Mouse (Mus musculus) limb, embryonic 14.5 days (tissue): Measurements from ENCODE around the gene Mcoln2. TPM values are rescaled to one million over a fixed set of nuclear protein-coding genes. Genes with fewer than 3 reads are reported as not detected.

Source experiments
- ATAC-seq: fragments of 200-750 bp; cut with Nextera tagmentation; 2 replicates; pipeline ENCODE4 v1.8.0; 2017; ENCODE audit warnings: low read depth, moderate number of reproducible peaks, moderate TSS enrichment; ENCODE audit not compliant: low FRiP score
- DNase-seq: peaks from one replicate; pipeline ENCODE4 v3.0.0-alpha.2; 2015; ENCODE audit warnings: low spot score
- H3K27ac ChIP-seq: fragments of 300-500 bp; sonication (generic); replicated peaks from 2 replicates; pipeline ENCODE4 v1.5.1; 2014; ENCODE audit warnings: low read depth, mild to moderate bottlenecking, low read length, moderate library complexity, mixed read lengths
- H3K27me3 ChIP-seq: fragments of 300-500 bp; sonication (generic); 2 replicates; pipeline ENCODE4 v1.6.1; 2014; ENCODE audit warnings: low read length, mixed read lengths; ENCODE audit not compliant: control insufficient read depth, insufficient read depth
- H3K36me3 ChIP-seq: fragments of 300-500 bp; sonication (generic); 2 replicates; pipeline ENCODE4 v1.6.1; 2014; ENCODE audit warnings: mild to moderate bottlenecking, low read length, moderate library complexity, mixed read lengths; ENCODE audit not compliant: control insufficient read depth, insufficient read depth
- H3K4me1 ChIP-seq: fragments of 300-500 bp; sonication (generic); 2 replicates; pipeline ENCODE4 v1.6.1; 2014; ENCODE audit warnings: antibody characterized with exemption, low read length, mixed read lengths; ENCODE audit not compliant: control insufficient read depth, insufficient read depth
- H3K4me2 ChIP-seq: fragments of 300-500 bp; sonication (generic); replicated peaks from 2 replicates; pipeline ENCODE4 v1.6.1; 2014; ENCODE audit warnings: low read depth, mild to moderate bottlenecking, low read length, moderate library complexity; ENCODE audit not compliant: severe bottlenecking
- H3K4me3 ChIP-seq: fragments of 300-500 bp; sonication (generic); replicated peaks from 2 replicates; pipeline ENCODE4 v1.5.1; 2014; ENCODE audit warnings: low read length
- H3K9ac ChIP-seq: fragments of 300-500 bp; sonication (generic); 2 replicates; pipeline ENCODE4 v1.6.1; 2014; ENCODE audit warnings: mild to moderate bottlenecking, low read depth, low read length, moderate library complexity; ENCODE audit not compliant: severe bottlenecking
- H3K9me3 ChIP-seq: fragments of 300-500 bp; sonication (generic); 2 replicates; pipeline ENCODE4 v1.6.1; 2016; ENCODE audit warnings: low read length; ENCODE audit not compliant: control insufficient read depth
- POLR2A ChIP-seq: fragments of 200-500 bp; IDR thresholded peaks from 2 replicates; pipeline ENCODE4 v1.8.0; 2012; ENCODE audit warnings: inconsistent platforms, mild to moderate bottlenecking, moderate library complexity, borderline replicate concordance; ENCODE audit not compliant: insufficient read depth, insufficient read length; ENCODE audit errors: extremely low read depth
- WGBS: fragments of 180-500 bp; shearing (Covaris S2); extraction: QIAGEN DNeasy Blood & Tissue Kit; methylation state at CpG from one replicate; pipeline ENCODE4 v1.1.7; 2014; 5-methylcytosine and 5-hydroxymethylcytosine counted together
- polyA plus RNA-seq, 2 experiments: library from polyadenylated mRNA; depleted of rRNA in 1 of 2; stranded (reverse) in 1 of 2; unstranded in 1 of 2; fragments of >200 nt; fragmentation: Nextera tagmentation in 1 of 2; extraction: Ambion mirVana in 1 of 2; gene quantifications; 2 replicates each; pipeline versions ENCODE4 v1.2.1 to v1.2.3; 2012 to 2014

Mcoln2 gene
- polyA plus RNA-seq, 2 experiments: 2.0 to 3.6 TPM

- Histone ChIP-seq H3K27me3 (0 out of 2 replicates have a peak, but pooled peaks cover 4% of the 10 kb centered on the region), H3K36me3 (no peaks in the 10 kb centered on the region), H3K4me3 (no peak overlapping the region), H3K9ac (no peak overlapping the region), H3K4me2 (no peak overlapping the region), H3K4me1 (peaks cover 5% of the 10 kb centered on the region; the same call in 1 of the 2 replicates), H3K27ac (no peak overlapping the region), H3K9me3 (0 out of 2 replicates have a peak, but pooled peaks cover 4% of the 10 kb centered on the region)
- 59% methylated on average over 5 of the region's 5 CpGs for WGBS
- ATAC-seq (no peak), DNase-seq (no peak)
- no peak for TF ChIP-seq POLR2A
Observed at GRCm38 (mm10) chr3:146145501-146145900, 4.1 kb upstream of the Mcoln2 start.

GRCm38 (mm10) chr3:146146131-146146530, 3.5 kb upstream of the Mcoln2 start:
- H3K9ac ChIP-seq: no peak overlapping the region
- H3K27ac ChIP-seq: no peak overlapping the region
- no peaks in the 10 kb centered on the region for H3K36me3 ChIP-seq
- H3K9me3 ChIP-seq: 0 out of 2 replicates have a peak, but pooled peaks cover 4% of the 10 kb centered on the region
- H3K27me3 ChIP-seq: 0 out of 2 replicates have a peak, but pooled peaks cover 4% of the 10 kb centered on the region
- H3K4me2 ChIP-seq: no peak overlapping the region
- peaks cover 8% of the 10 kb centered on the region; the same call in 1 of the 2 replicates for H3K4me1 ChIP-seq
- no peak overlapping the region for H3K4me3 ChIP-seq
- TF ChIP-seq POLR2A: no peak
- WGBS: 67% methylated on average over 5 of the region's 5 CpGs
- ATAC-seq: no peak
- DNase-seq: no peak

- peaks cover 8% of the 10 kb centered on the region; the same call in 1 of the 2 replicates for H3K4me1 ChIP-seq
- peak; percentile 36; the same call in 1 of the 2 replicates for ATAC-seq
- H3K36me3 ChIP-seq: no peaks in the 10 kb centered on the region
- H3K4me3 ChIP-seq: peak overlapping the region; percentile 45
- peak overlapping the region; percentile 56 for H3K9ac ChIP-seq
- no peak overlapping the region for H3K27ac ChIP-seq
- DNase-seq: no peak
- H3K27me3 ChIP-seq: 0 out of 2 replicates have a peak, but pooled peaks cover 4% of the 10 kb centered on the region
- H3K4me2 ChIP-seq: peak overlapping the region; percentile 98
- TF ChIP-seq POLR2A: no peak
- WGBS: under 1% methylated on average over 21 of the region's 26 CpGs
- H3K9me3 ChIP-seq: 0 out of 2 replicates have a peak, but pooled peaks cover 4% of the 10 kb centered on the region
Observed at GRCm38 (mm10) chr3:146150058-146150400, 396 bp downstream of the Mcoln2 start.

GRCm38 (mm10) chr3:146150560-146150959, 927 bp downstream of the Mcoln2 start:
- H3K27me3 ChIP-seq: 0 out of 2 replicates have a peak, but pooled peaks cover 4% of the 10 kb centered on the region
- H3K36me3 ChIP-seq: no peaks in the 10 kb centered on the region
- H3K27ac ChIP-seq: no peak overlapping the region
- peak overlapping the region; percentile 56; the same call in 1 of the 2 replicates for H3K9ac ChIP-seq
- ATAC-seq (no peak), DNase-seq (peak; percentile 12)
- peak overlapping the region; percentile 45 for H3K4me3 ChIP-seq
- no peaks in the 10 kb centered on the region for H3K9me3 ChIP-seq
- TF ChIP-seq POLR2A: no peak
- peak overlapping the region; percentile 98 for H3K4me2 ChIP-seq
- WGBS: 15% methylated on average over 11 of the region's 11 CpGs
- H3K4me1 ChIP-seq: peaks cover 8% of the 10 kb centered on the region; the same call in 1 of the 2 replicates

- Histone ChIP-seq H3K36me3 (no peaks in the 10 kb centered on the region), H3K9ac (no peak overlapping the region), H3K4me1 (peaks cover 8% of the 10 kb centered on the region; the same call in 1 of the 2 replicates), H3K27me3 (0 out of 2 replicates have a peak, but pooled peaks cover 4% of the 10 kb centered on the region), H3K4me2 (no peak overlapping the region), H3K9me3 (no peaks in the 10 kb centered on the region), H3K27ac (no peak overlapping the region), H3K4me3 (no peak overlapping the region)
- 89% methylated on average over 10 of the region's 10 CpGs for WGBS
- DNase-seq: no peak
- no peak for TF ChIP-seq POLR2A
- ATAC-seq: no peak
Observed at GRCm38 (mm10) chr3:146151328-146151727, 1.7 kb downstream of the Mcoln2 start.
